In the genomic region with DNA sequence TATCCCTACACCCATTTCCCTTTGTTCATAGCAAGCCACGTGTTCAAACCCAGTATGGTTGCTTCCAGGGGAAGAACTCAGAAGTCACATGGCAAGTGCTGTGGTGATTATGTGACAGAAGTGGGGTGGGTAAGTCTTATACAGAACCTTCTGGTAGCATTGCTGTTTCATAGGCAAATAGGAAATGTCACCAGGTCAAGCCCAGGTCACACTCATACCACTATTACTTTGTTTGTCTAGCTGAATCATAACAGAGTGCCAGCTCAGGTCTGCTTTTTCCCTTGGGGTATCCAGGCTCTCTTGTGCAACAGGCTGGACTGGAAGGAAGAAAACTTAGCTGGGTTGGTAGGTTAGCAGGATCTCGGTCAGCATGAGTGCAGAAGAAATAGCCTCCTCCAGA, we compare ENCODE assay signal across 12 mouse cellular contexts.
DNase-seq lines count a peak whose midpoint lies in the region.
"Had no signal": no experiment of that assay in that cellular context is flagged by ENCODE, and none has a peak within 500 bp of the region (broad histone marks: within the 10 kb centered on the region; RNA-seq: fewer than 3 reads in every experiment).

No protein-coding gene starts in this region.

- peak; percentile 29 for DNase-seq in adrenal gland, postnatal 14 days
- no peak for DNase-seq in adrenal gland, postnatal 36 days
- DNase-seq in lung, postnatal 25 days (ENCODE audit: low spot score), result peak; percentile 16
- no peak for DNase-seq in lung, postnatal 14 days
- DNase-seq in 416B (ENCODE audit: low read depth), result peak; percentile 52
- no peak for DNase-seq in natural killer cell, adult 2 months (ENCODE audit: low spot score in 2 of 2)
- no peak for DNase-seq in gastrocnemius, adult 8-10 months (ENCODE audit: low spot score in 2 of 2)
- DNase-seq: cerebellum, adult 11-12 months; cerebellum, adult 9-11 months; cerebellum, postnatal 36 days; gastrocnemius, postnatal 14 days; heart, postnatal 10 days had no signal

Comparison
In these comparisons a context has a peak if more than half of its experiments do, and no peak if none do; other contexts are left out.
1. DNase-seq: peak in adrenal gland, postnatal 14 days (single experiment), lung, postnatal 25 days (single experiment) and 416B (single experiment); none in adrenal gland, postnatal 36 days (0 of 2), lung, postnatal 14 days (single experiment), natural killer cell, adult 2 months (0 of 2) and gastrocnemius, adult 8-10 months (0 of 2).